Comparison of ENCODE assay signal across 16 mouse cellular contexts in genomic region chr4:138696720-138697119, GRCm38 (mm10). TPM values are rescaled to one million over a fixed set of nuclear protein-coding genes. Genes with fewer than 3 reads are reported as not detected.
A peak's percentile ranks its signal among the peaks of the same experiment; 100 is the strongest.
DNase-seq lines count a peak whose midpoint lies in the region; ATAC-seq lines count a peak whose summit lies in the region.
"Had no signal": no experiment of that assay in that cellular context is flagged by ENCODE, and none has a peak within 500 bp of the region (broad histone marks: within the 10 kb centered on the region; RNA-seq: fewer than 3 reads in every experiment).

No protein-coding gene starts in this region.

- ATAC-seq in midbrain, embryonic 14.5 days (ENCODE audit: low FRiP score, low TSS enrichment): no peak
- no peak for ATAC-seq in midbrain, embryonic 15.5 days (replicated peaks)
- peak; percentile 58; the same call in 1 of the 2 replicates for ATAC-seq in forebrain, embryonic 13.5 days
- ATAC-seq: activated CD4-positive, CD25-positive, alpha-beta regulatory T cell, adult 4 months; CD4-positive, CD25-positive, alpha-beta regulatory T cell, adult 4 months had no signal

- no peak overlapping the region for H3K4me2 ChIP-seq in midbrain, embryonic 14.5 days (ENCODE audit: low read length)
- no peak overlapping the region for H3K4me2 ChIP-seq in midbrain, embryonic 15.5 days
- H3K4me2 ChIP-seq in forebrain, embryonic 13.5 days: no peak overlapping the region
- H3K4me2 ChIP-seq: heart, embryonic 13.5 days had no signal

- WGBS in midbrain, embryonic 14.5 days: 13% methylated on average over 7 of the region's 7 CpGs
- 13% methylated on average over 7 of the region's 7 CpGs for WGBS in midbrain, embryonic 15.5 days
- 4% methylated on average over 7 of the region's 7 CpGs for WGBS in forebrain, embryonic 13.5 days

- DNase-seq in midbrain, embryonic 14.5 days: peak; percentile 32
- DNase-seq in kidney, adult 8-10 months: peak; percentile 43 to 49
- peak; percentile 37 for DNase-seq in mesoderm, embryonic 11.5 days (ENCODE audit: low read depth, low spot score)
- no peak for DNase-seq in lung, postnatal 14 days
- DNase-seq in spleen, postnatal 4 days (ENCODE audit: low spot score in 2 of 2): no peak
- DNase-seq: adrenal gland, postnatal 36 days; gastrocnemius, adult 2 months; liver; lung, adult 2 months; right cerebral cortex, postnatal 4 days had no signal

- H3K9ac ChIP-seq in midbrain, embryonic 14.5 days (replicated peaks; ENCODE audit: low read length): no peak overlapping the region
- H3K9ac ChIP-seq in midbrain, embryonic 15.5 days: no peak overlapping the region
- 0 out of 2 replicates have a peak overlapping the region, but pooled peaks have one; percentile 5 for H3K9ac ChIP-seq in forebrain, embryonic 13.5 days
- H3K9ac ChIP-seq: heart, embryonic 13.5 days had no signal

- no peak overlapping the region for H3K27ac ChIP-seq in midbrain, embryonic 14.5 days (replicated peaks; ENCODE audit: low read depth, low read length)
- no peak overlapping the region for H3K27ac ChIP-seq in midbrain, embryonic 15.5 days
- peak overlapping the region; percentile 68 for H3K27ac ChIP-seq in forebrain, embryonic 13.5 days
- H3K27ac ChIP-seq: gastrocnemius, adult 2 months; heart, embryonic 13.5 days had no signal

- no peaks in the 10 kb centered on the region for H3K27me3 ChIP-seq in midbrain, embryonic 14.5 days (ENCODE audit: control insufficient read depth, insufficient read depth, low read length)
- H3K27me3 ChIP-seq in midbrain, embryonic 15.5 days (replicated peaks): peaks cover 2% of the 10 kb centered on the region; the same call in 1 of the 2 replicates
- H3K27me3 ChIP-seq in forebrain, embryonic 13.5 days: peaks cover 19% of the 10 kb centered on the region

- peaks cover 24% of the 10 kb centered on the region for H3K4me1 ChIP-seq in midbrain, embryonic 14.5 days (ENCODE audit: control insufficient read depth, insufficient read depth, low read length)
- peaks cover 24% of the 10 kb centered on the region for H3K4me1 ChIP-seq in midbrain, embryonic 15.5 days
- H3K4me1 ChIP-seq in forebrain, embryonic 13.5 days: peaks cover 39% of the 10 kb centered on the region

- no peaks in the 10 kb centered on the region for H3K36me3 ChIP-seq in midbrain, embryonic 14.5 days (ENCODE audit: control insufficient read depth, insufficient read depth, low read length)
- H3K36me3 ChIP-seq in midbrain, embryonic 15.5 days (replicated peaks): no peaks in the 10 kb centered on the region
- no peaks in the 10 kb centered on the region for H3K36me3 ChIP-seq in forebrain, embryonic 13.5 days (ENCODE audit: poor library complexity, severe bottlenecking)
- H3K36me3 ChIP-seq: heart, embryonic 13.5 days had no signal

- H3K9me3 ChIP-seq in midbrain, embryonic 14.5 days (ENCODE audit: control insufficient read depth, low read length): no peaks in the 10 kb centered on the region
- no peaks in the 10 kb centered on the region for H3K9me3 ChIP-seq in midbrain, embryonic 15.5 days
- no peaks in the 10 kb centered on the region for H3K9me3 ChIP-seq in forebrain, embryonic 13.5 days (replicated peaks)
- H3K9me3 ChIP-seq: heart, embryonic 13.5 days had no signal

- H3K4me3 ChIP-seq in midbrain, embryonic 14.5 days (replicated peaks; ENCODE audit: low read depth, low read length): no peak overlapping the region
- H3K4me3 ChIP-seq in midbrain, embryonic 15.5 days: no peak overlapping the region
- H3K4me3 ChIP-seq in forebrain, embryonic 13.5 days: no peak overlapping the region
- H3K4me3 ChIP-seq: erythroblast, embryonic 14.5 days; gastrocnemius, adult 2 months; heart, embryonic 13.5 days had no signal

RNA-seq across cellular contexts. Expression of gene Pla2g2c, which starts 27.9 kb away (rescaled TPM):
- 0.83 and 0.94 TPM in 2 replicates for polyA plus RNA-seq in midbrain, embryonic 14.5 days (2014; fragmentation: Nextera tagmentation; extraction: Ambion mirVana)
- polyA plus RNA-seq in midbrain, embryonic 15.5 days (2015; fragmentation: Nextera tagmentation; extraction: Ambion mirVana): 0.74 and 1.1 TPM in 2 replicates
- 0.15 and 0.55 TPM in 2 replicates for polyA plus RNA-seq in forebrain, embryonic 13.5 days (2015; fragmentation: Nextera tagmentation; extraction: Ambion mirVana)
- polyA plus RNA-seq: activated CD4-positive, CD25-positive, alpha-beta regulatory T cell, adult 4 months; CD4-positive, CD25-positive, alpha-beta regulatory T cell, adult 4 months; erythroblast, embryonic 14.5 days had no signal

RNA-seq across cellular contexts. Expression of gene Ubxn10, which starts 40.2 kb away (rescaled TPM):
- 3.0 and 3.9 TPM in 2 replicates for polyA plus RNA-seq in midbrain, embryonic 14.5 days (2014; fragmentation: Nextera tagmentation; extraction: Ambion mirVana)
- 4.3 and 4.7 TPM in 2 replicates for polyA plus RNA-seq in midbrain, embryonic 15.5 days (2015; fragmentation: Nextera tagmentation; extraction: Ambion mirVana)
- 2.3 and 2.4 TPM in 2 replicates for polyA plus RNA-seq in forebrain, embryonic 13.5 days (2015; fragmentation: Nextera tagmentation; extraction: Ambion mirVana)
- polyA plus RNA-seq: activated CD4-positive, CD25-positive, alpha-beta regulatory T cell, adult 4 months; CD4-positive, CD25-positive, alpha-beta regulatory T cell, adult 4 months; erythroblast, embryonic 14.5 days had no signal

Comparison
In these comparisons a context has a peak if more than half of its experiments do, and no peak if none do; other contexts are left out.
1. DNase-seq: peak in midbrain, embryonic 14.5 days (single experiment), kidney, adult 8-10 months (2 of 2) and mesoderm, embryonic 11.5 days (single experiment); none in lung, postnatal 14 days (single experiment) and spleen, postnatal 4 days (0 of 2).